Mouse (Mus musculus) ES-E14 (cell line): Measurements from ENCODE around the gene Olfr211.

Experiments
- CHD2 ChIP-seq: IDR thresholded peaks from 2 replicates; pipeline ENCODE4 v1.6.1; 2014; ENCODE audit warnings: mild to moderate bottlenecking, low read depth, low read length, inconsistent platforms
- ZC3H11A ChIP-seq: IDR thresholded peaks from 2 replicates; pipeline ENCODE4 v1.6.1; 2012; ENCODE audit warnings: low read depth, mild to moderate bottlenecking, inconsistent platforms, low read length, borderline replicate concordance
- ZNF384 ChIP-seq: IDR thresholded peaks from 2 replicates; pipeline ENCODE4 v1.6.1; 2012; ENCODE audit warnings: low read depth, low read length, inconsistent platforms

- TF ChIP-seq ZNF384: no peak
- no peak for TF ChIP-seq CHD2
- TF ChIP-seq ZC3H11A: no peak
These were observed 2.1 kb upstream of the Olfr211 start for GRCm38 (mm10) chr6:116486833-116487232.
